Mouse (Mus musculus) cerebellum, adult 2 months (tissue): Measurements from ENCODE around the gene Mtg1.

ENCODE experiments used
- CTCF ChIP-seq: fragments of 200-500 bp; IDR thresholded peaks from 2 replicates; pipeline ENCODE4 v1.5.1; 2011; ENCODE audit warnings: low read depth, mild to moderate bottlenecking, control low read depth, low read length, moderate library complexity, borderline replicate concordance; ENCODE audit not compliant: insufficient read depth
- POLR2A ChIP-seq: fragments of 200-500 bp; IDR thresholded peaks from 2 replicates; pipeline ENCODE4 v1.6.1; 2011; ENCODE audit warnings: low read length, control low read depth, borderline replicate concordance; ENCODE audit not compliant: insufficient read depth

DNA sequence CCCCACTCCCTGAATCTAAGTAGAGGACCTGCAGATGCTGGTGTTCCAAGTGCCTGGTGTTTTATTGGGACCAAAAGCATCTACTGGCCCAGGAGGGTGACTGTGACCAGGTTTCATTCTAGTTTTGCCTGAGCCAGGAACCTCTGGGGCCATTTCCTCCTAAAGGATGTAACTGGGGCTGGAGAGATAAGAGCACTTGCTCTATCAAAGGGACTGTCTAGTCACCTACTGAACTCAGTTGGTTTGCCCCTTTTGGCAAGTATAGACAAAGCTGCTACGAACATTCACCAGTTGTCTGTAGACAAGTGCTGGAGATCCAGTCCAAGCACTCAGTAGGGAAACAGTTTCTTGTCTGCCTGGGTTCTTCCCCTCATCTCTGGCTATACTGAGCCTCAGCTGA lies 38.9 kb upstream of the Mtg1 start:
- TF ChIP-seq CTCF (no peak), POLR2A (no peak)
